Mouse (Mus musculus): ENCODE results near the gene Obsl1. TPM values are rescaled to one million over a fixed set of nuclear protein-coding genes. Genes with fewer than 3 reads are reported as not detected.
A peak's percentile ranks its signal among the peaks of the same experiment; 100 is the strongest.

The Obsl1 gene
- polyA plus RNA-seq, 1 experiment from 2014 or later, result 22.0 TPM

DNA sequence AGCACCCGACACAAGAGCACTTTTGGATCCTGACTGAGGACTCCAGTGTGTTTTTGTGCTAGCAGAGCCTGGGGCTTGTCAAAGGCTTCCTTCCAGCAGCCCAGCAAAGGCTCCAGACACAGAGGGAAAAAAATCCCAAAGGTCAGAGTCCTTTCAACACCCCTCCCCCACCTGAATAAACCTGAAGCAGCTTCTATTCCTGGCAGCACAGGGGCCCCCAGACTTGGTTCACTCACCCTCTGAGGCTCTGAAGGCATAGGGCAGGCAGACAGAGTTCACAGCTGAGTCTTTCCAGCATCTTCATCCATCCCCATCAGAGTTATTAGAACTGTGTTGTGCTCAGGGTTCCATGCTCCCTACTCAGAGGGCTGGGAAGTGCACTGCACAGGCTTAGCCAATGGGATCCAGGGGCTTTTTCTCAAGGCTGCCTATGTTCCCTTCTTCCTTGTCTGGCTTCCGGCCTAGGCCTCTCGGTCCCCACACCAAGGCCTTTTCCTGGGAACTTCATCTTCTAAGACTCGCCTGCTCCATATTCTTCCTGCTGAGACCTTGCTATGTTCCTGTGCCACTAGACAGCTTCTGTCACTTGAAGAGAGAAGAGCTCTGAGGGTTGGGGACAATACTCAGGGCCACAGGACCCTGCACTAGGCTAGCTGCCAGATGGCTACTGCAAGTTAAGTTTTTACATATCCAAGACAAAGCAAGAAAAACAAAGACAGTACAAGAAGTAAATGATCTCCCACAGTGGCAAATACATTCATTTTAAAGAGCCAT is 5.4 kb upstream of the Obsl1 start:
- Histone ChIP-seq H3K4me2 (ENCODE audit: low read length) (no peak overlapping the region), H3K4me3 (replicated peaks; ENCODE audit: low read depth, low read length) (no peak overlapping the region), H3K9me3 (ENCODE audit: control insufficient read depth, low read length) (no peaks in the 10 kb centered on the region), H3K9ac (replicated peaks; ENCODE audit: low read length) (no peak overlapping the region), H3K27ac (replicated peaks; ENCODE audit: low read depth, low read length) (no peak overlapping the region), H3K4me1 (ENCODE audit: control insufficient read depth, insufficient read depth, low read length) (peaks cover 6% of the 10 kb centered on the region), H3K36me3 (ENCODE audit: control insufficient read depth, insufficient read depth, low read length) (no peaks in the 10 kb centered on the region), H3K27me3 (ENCODE audit: control insufficient read depth, insufficient read depth, low read length) (no peaks in the 10 kb centered on the region)
- 74% methylated on average over 4 of the region's 4 CpGs for WGBS
- ATAC-seq (ENCODE audit: low FRiP score, low TSS enrichment), result no peak
- DNase-seq, result no peak

DNA sequence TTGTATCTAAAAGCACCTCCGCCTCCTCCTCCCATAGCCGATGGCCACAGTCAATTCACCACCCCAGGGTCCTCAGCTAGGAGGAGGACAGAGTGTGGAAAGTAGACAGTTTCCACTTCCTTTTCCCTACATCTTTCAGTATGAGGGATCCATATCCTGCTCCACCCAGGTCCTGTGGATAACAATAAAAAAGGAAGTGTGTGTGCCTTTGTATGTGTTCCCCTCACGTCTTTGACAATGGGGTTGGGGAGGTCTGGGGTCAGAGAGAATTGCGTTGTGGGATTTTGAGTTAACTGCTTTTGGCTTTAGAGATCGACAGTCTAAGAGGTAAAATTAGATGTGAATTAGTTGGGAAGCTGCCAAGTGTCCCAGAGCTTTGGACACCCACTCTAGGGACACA is 3.9 kb upstream of the Obsl1 start:
- Histone ChIP-seq H3K27ac (replicated peaks; ENCODE audit: low read depth, low read length) (no peak overlapping the region), H3K4me1 (ENCODE audit: control insufficient read depth, insufficient read depth, low read length) (peaks cover 9% of the 10 kb centered on the region), H3K9ac (replicated peaks; ENCODE audit: low read length) (no peak overlapping the region), H3K9me3 (ENCODE audit: control insufficient read depth, low read length) (no peaks in the 10 kb centered on the region), H3K4me2 (ENCODE audit: low read length) (no peak overlapping the region), H3K27me3 (ENCODE audit: control insufficient read depth, insufficient read depth, low read length) (no peaks in the 10 kb centered on the region), H3K36me3 (ENCODE audit: control insufficient read depth, insufficient read depth, low read length) (no peaks in the 10 kb centered on the region), H3K4me3 (replicated peaks; ENCODE audit: low read depth, low read length) (no peak overlapping the region)
- no peak for ATAC-seq (ENCODE audit: low FRiP score, low TSS enrichment)
- WGBS, result 78% methylated on average over 5 of the region's 5 CpGs
- DNase-seq, result no peak

DNA sequence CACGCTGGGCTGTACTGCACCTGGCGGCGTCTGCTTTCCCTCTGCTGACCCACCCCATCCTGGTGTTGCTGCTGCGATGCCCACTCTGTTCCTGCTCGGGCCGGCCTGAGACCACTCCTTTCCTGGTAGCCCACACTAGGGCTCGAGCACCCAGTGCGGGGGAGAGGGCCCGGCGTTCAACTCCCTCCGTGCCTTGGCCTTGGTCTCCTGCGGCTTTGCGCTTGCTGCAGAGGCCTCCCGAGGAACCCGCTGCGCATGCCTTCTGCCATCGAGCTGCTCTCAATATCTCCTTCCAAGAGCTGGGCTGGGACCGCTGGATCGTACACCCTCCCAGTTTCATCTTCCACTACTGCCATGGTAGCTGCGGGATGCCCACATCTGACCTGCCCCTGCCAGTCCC is 3.3 kb upstream of the Obsl1 start:
- Histone ChIP-seq H3K4me2 (ENCODE audit: low read length) (no peak overlapping the region), H3K9me3 (ENCODE audit: control insufficient read depth, low read length) (no peaks in the 10 kb centered on the region), H3K36me3 (ENCODE audit: control insufficient read depth, insufficient read depth, low read length) (no peaks in the 10 kb centered on the region), H3K9ac (replicated peaks; ENCODE audit: low read length) (no peak overlapping the region), H3K27ac (replicated peaks; ENCODE audit: low read depth, low read length) (no peak overlapping the region), H3K4me1 (ENCODE audit: control insufficient read depth, insufficient read depth, low read length) (peaks cover 14% of the 10 kb centered on the region), H3K27me3 (ENCODE audit: control insufficient read depth, insufficient read depth, low read length) (no peaks in the 10 kb centered on the region), H3K4me3 (replicated peaks; ENCODE audit: low read depth, low read length) (no peak overlapping the region)
- DNase-seq (no peak), ATAC-seq (ENCODE audit: low FRiP score, low TSS enrichment) (no peak)
- WGBS, result 48% methylated on average over 20 of the region's 20 CpGs

DNA sequence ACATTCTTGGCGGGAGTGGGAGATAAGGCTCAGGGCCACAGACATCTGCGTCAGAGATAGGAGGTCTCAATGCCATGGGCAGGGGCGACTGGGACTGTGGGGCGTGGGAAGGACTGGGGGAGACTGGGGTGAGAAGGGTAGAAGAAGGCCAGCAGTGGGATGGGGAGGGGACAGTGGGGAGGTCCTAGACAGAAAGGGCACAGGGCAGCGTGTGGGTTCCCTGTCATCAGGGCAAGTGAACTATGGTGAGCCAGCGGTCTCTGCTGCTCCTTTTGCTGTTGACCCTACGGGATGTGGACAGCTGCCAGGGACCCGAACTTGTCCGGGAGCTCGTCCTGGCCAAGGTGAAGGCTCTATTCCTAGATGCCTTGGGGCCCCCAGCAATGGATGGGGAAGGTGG is 754 bp upstream of the Obsl1 start, which contains the start of gene Inha:
Gene Inha, plus strand, starts transcription at position 72 of the 400 bp plus-strand sequence.
- DNase-seq (no peak), ATAC-seq (ENCODE audit: low FRiP score, low TSS enrichment) (no peak)
- peaks cover 18% of the 10 kb centered on the region for H3K4me1 ChIP-seq (ENCODE audit: control insufficient read depth, insufficient read depth, low read length)
- peak within 1 kb of the TSS; percentile 56 for H3K4me3 ChIP-seq (replicated peaks; ENCODE audit: low read depth, low read length)
- peak within 1 kb of the TSS; percentile 91 for H3K9ac ChIP-seq (replicated peaks; ENCODE audit: low read length)
- peaks cover 3% of the 10 kb centered on the region; the same call in 1 of the 2 replicates for H3K36me3 ChIP-seq (ENCODE audit: control insufficient read depth, insufficient read depth, low read length)
- H3K4me2 ChIP-seq (ENCODE audit: low read length), result peak within 1 kb of the TSS; percentile 80
- no peaks in the 10 kb centered on the region for H3K9me3 ChIP-seq (ENCODE audit: control insufficient read depth, low read length)
- 0 out of 2 replicates have a peak, but pooled peaks cover 5% of the 10 kb centered on the region for H3K27me3 ChIP-seq (ENCODE audit: control insufficient read depth, insufficient read depth, low read length)
- WGBS, result 75% methylated on average over 10 of the region's 10 CpGs
- H3K27ac ChIP-seq (replicated peaks; ENCODE audit: low read depth, low read length), result peak within 1 kb of the TSS; percentile 90

DNA sequence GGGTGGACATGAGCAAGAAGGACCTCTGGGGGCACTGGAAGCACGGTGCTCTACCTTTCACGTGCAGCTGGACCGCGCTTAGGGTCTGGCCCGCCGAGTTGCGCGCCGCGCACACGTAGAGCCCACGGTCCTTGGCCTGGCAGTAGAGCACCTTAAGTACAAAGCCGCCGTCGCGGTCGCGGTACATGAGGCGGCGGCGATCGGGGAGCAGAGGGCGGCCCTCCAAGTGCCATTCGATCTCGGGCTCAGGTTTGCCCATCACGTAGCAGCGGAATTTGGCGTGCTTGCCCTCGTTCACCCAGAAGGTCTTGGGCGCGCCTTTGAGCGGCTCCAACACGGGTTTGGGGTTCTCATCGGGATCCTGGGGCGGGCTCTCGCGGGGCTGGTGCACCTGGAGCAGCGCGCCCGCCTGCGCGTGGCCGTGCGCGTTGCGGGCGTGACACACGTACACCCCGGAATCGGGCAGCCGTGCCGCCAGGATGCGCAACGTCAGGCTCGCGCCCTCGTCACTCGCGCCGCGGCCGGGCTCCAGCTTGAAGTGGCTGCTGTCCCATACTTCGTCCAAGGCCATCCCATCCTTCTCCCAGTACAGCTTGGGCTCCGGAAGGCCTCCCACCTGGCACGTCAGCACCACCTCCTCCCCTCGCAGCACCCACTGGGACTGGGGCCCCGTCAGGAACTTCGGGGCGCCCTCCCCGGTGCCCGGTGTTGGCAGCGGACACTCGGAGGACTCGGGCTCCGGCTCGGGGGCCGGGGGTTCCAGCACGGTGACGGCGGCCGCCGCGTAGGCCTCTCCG is 895 bp downstream of the Obsl1 start:
- Histone ChIP-seq H3K9ac (replicated peaks; ENCODE audit: low read length) (peak overlapping the region; percentile 91), H3K4me3 (replicated peaks; ENCODE audit: low read depth, low read length) (peak overlapping the region; percentile 56), H3K9me3 (ENCODE audit: control insufficient read depth, low read length) (no peaks in the 10 kb centered on the region), H3K27ac (replicated peaks; ENCODE audit: low read depth, low read length) (peak overlapping the region; percentile 90), H3K36me3 (ENCODE audit: control insufficient read depth, insufficient read depth, low read length) (peaks cover 19% of the 10 kb centered on the region), H3K4me1 (ENCODE audit: control insufficient read depth, insufficient read depth, low read length) (peaks cover 18% of the 10 kb centered on the region), H3K27me3 (ENCODE audit: control insufficient read depth, insufficient read depth, low read length) (0 out of 2 replicates have a peak, but pooled peaks cover 5% of the 10 kb centered on the region), H3K4me2 (ENCODE audit: low read length) (peak overlapping the region; percentile 80)
- DNase-seq (peak; percentile 91), ATAC-seq (ENCODE audit: low FRiP score, low TSS enrichment) (peak; percentile 75)
- WGBS, result under 1% methylated on average over 84 of the region's 84 CpGs

DNA sequence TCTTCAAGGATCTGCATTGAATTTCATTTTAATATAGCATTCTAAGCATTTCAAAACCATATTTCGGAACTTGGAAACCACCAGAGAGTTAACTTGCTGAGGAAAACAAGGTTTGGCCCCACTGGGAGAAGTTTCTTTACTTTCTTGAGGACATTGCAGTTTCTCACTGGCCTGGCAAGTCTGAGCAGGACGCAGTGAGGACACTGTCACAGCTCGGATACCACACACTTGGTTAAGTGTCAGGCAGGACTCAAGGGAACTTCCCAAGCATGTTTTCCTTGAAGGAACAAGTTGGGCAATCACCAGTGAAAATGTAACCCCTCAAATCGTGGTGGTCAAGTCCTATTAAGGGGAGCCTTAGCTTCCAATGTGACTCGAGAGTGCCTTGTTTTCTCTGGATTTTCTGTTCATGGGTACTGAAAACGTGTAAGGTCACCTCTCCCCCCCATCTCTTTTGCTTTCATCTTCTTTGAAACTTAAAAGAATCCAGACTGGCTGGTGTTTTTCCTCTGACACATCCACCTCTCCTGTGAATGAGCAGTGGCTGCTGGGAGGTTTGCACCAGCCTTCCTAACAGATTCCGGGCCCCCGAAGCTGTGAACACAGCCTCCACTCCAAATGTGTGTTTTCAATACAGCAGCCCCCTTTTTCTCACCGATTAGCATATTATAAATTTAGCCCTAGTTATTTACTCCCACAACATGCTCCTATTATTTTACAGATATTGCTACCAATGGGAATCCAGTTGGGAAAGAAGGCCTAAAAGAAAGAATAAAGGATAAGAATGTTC is 1.8 kb downstream of the Obsl1 start:
- Histone ChIP-seq H3K9me3 (ENCODE audit: control insufficient read depth, low read length) (no peaks in the 10 kb centered on the region), H3K27ac (replicated peaks; ENCODE audit: low read depth, low read length) (peak overlapping the region; percentile 90), H3K27me3 (ENCODE audit: control insufficient read depth, insufficient read depth, low read length) (0 out of 2 replicates have a peak, but pooled peaks cover 5% of the 10 kb centered on the region), H3K36me3 (ENCODE audit: control insufficient read depth, insufficient read depth, low read length) (peaks cover 27% of the 10 kb centered on the region), H3K4me2 (ENCODE audit: low read length) (peak overlapping the region; percentile 80), H3K4me1 (ENCODE audit: control insufficient read depth, insufficient read depth, low read length) (peaks cover 18% of the 10 kb centered on the region), H3K9ac (replicated peaks; ENCODE audit: low read length) (peak overlapping the region; percentile 91), H3K4me3 (replicated peaks; ENCODE audit: low read depth, low read length) (peak overlapping the region; percentile 56)
- DNase-seq (no peak), ATAC-seq (ENCODE audit: low FRiP score, low TSS enrichment) (no peak)
- 67% methylated on average over 9 of the region's 9 CpGs for WGBS

DNA sequence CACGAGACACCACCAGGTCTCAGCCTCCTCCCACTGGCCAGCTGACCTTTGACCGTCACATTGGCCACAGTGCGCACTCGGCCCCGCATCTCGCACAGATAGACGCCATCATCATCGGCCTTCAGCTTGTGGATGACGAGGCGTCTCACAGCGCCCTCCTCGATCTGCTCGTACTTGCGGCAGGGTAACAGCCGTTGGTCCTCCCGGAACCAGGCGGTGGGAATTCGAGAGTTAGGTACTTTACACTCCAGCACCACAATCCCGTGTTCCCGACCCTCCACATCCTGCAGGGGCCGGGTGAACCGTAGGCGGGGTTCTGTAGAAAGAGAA is 2.6 kb downstream of the Obsl1 start:
- peaks cover 35% of the 10 kb centered on the region for H3K36me3 ChIP-seq (ENCODE audit: control insufficient read depth, insufficient read depth, low read length)
- no peak overlapping the region for H3K4me3 ChIP-seq (replicated peaks; ENCODE audit: low read depth, low read length)
- H3K4me1 ChIP-seq (ENCODE audit: control insufficient read depth, insufficient read depth, low read length), result peaks cover 18% of the 10 kb centered on the region
- ATAC-seq (ENCODE audit: low FRiP score, low TSS enrichment), result no peak
- H3K4me2 ChIP-seq (ENCODE audit: low read length), result no peak overlapping the region
- no peak overlapping the region for H3K9ac ChIP-seq (replicated peaks; ENCODE audit: low read length)
- no peak overlapping the region for H3K27ac ChIP-seq (replicated peaks; ENCODE audit: low read depth, low read length)
- 69% methylated on average over 23 of the region's 23 CpGs for WGBS
- DNase-seq, result no peak
- no peaks in the 10 kb centered on the region for H3K9me3 ChIP-seq (ENCODE audit: control insufficient read depth, low read length)
- 0 out of 2 replicates have a peak, but pooled peaks cover 5% of the 10 kb centered on the region for H3K27me3 ChIP-seq (ENCODE audit: control insufficient read depth, insufficient read depth, low read length)

DNA sequence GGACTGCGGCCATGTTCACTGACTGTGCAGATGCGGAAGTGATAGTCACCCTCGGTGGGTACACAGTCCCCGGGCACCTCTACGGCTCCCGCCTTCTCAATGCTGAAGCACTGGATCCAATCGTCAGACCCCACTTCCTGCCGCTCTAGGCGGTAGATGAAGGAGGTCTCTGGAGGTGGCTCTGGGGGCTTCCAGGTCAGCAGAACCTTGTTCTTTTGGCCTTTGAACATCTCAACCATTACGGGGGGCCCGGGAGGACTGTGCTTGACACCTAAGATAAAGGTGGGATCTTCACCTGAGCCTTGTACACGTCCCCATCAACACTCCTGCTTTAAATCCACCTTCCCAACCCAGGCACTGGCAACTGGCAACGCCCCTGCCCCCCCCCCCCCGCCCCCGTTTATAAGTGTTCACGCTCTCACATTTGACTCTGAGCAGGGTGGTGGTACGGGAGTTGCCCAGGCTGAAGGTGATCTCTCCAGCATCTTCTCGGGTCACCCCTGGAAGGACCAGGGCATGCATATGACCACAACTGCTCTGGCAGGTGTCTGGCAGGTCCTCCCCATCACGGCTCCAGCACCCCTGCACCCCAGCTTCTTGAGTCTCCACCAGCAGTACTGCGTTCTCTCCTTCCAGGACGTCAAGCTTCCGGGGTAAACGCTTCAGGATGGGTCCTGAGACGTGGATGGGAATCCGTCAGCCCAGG is 3.2 kb downstream of the Obsl1 start:
- DNase-seq, result no peak
- 89% methylated on average over 25 of the region's 25 CpGs for WGBS
- H3K4me3 ChIP-seq (replicated peaks; ENCODE audit: low read depth, low read length), result no peak overlapping the region

More for the DNA sequence above, 3.2 kb downstream of the Obsl1 start:
- Histone ChIP-seq H3K27ac (replicated peaks; ENCODE audit: low read depth, low read length) (no peak overlapping the region), H3K27me3 (ENCODE audit: control insufficient read depth, insufficient read depth, low read length) (0 out of 2 replicates have a peak, but pooled peaks cover 5% of the 10 kb centered on the region), H3K9ac (replicated peaks; ENCODE audit: low read length) (no peak overlapping the region), H3K9me3 (ENCODE audit: control insufficient read depth, low read length) (no peaks in the 10 kb centered on the region), H3K36me3 (ENCODE audit: control insufficient read depth, insufficient read depth, low read length) (peaks cover 37% of the 10 kb centered on the region), H3K4me1 (ENCODE audit: control insufficient read depth, insufficient read depth, low read length) (peaks cover 18% of the 10 kb centered on the region), H3K4me2 (ENCODE audit: low read length) (no peak overlapping the region)
- no peak for ATAC-seq (ENCODE audit: low FRiP score, low TSS enrichment)

Data from midbrain, embryonic 14.5 days (tissue).